Mouse (Mus musculus) midbrain, embryonic 13.5 days (tissue): ENCODE measurements at regions not wholly inside any gene's neighbourhood (a gene's known extent, or its start where the extent isn't known, plus 50 kb on each side); places are given as distances from the start of the nearest gene placed in this dataset.
"Not testable (repeated sequence)": the region's sequence is repeated elsewhere in the genome, so short reads cannot be mapped to it uniquely, and the experiment has no call there.

ENCODE experiments used
- ATAC-seq: fragments of 200-750 bp; cut with Nextera tagmentation; 2 replicates; pipeline ENCODE4 v1.8.0; 2017; ENCODE audit warnings: mild to moderate bottlenecking, moderate TSS enrichment, moderate library complexity
- H3K27ac ChIP-seq: fragments of 300-500 bp; sonication (generic); 2 replicates; pipeline ENCODE4 v1.5.1; 2015; ENCODE audit warnings: inconsistent platforms, mild to moderate bottlenecking, moderate library complexity
- H3K27me3 ChIP-seq: fragments of 300-500 bp; sonication (generic); 2 replicates; pipeline ENCODE4 v1.6.1; 2015; ENCODE audit warnings: mild to moderate bottlenecking, inconsistent platforms
- H3K36me3 ChIP-seq: fragments of 300-500 bp; sonication (generic); 2 replicates; pipeline ENCODE4 v1.6.1; 2015; ENCODE audit warnings: mild to moderate bottlenecking, inconsistent platforms
- H3K4me1 ChIP-seq: fragments of 300-500 bp; sonication (generic); replicated peaks from 2 replicates; pipeline ENCODE4 v1.6.1; 2015; ENCODE audit warnings: inconsistent platforms
- H3K4me2 ChIP-seq: fragments of 300-500 bp; sonication (generic); replicated peaks from 2 replicates; pipeline ENCODE4 v1.6.1; 2015; ENCODE audit warnings: moderate library complexity, mild to moderate bottlenecking, inconsistent platforms
- H3K4me3 ChIP-seq: fragments of 300-500 bp; sonication (generic); replicated peaks from 2 replicates; pipeline ENCODE4 v1.5.1; 2015; ENCODE audit warnings: mild to moderate bottlenecking, inconsistent platforms
- H3K9ac ChIP-seq: fragments of 300-500 bp; sonication (generic); replicated peaks from 2 replicates; pipeline ENCODE4 v1.6.1; 2015; ENCODE audit warnings: mild to moderate bottlenecking, inconsistent platforms
- H3K9me3 ChIP-seq: fragments of 300-500 bp; sonication (generic); 2 replicates; pipeline ENCODE4 v1.6.1; 2016; ENCODE audit warnings: mild to moderate bottlenecking, inconsistent platforms
- WGBS: fragments of 180-500 bp; shearing (Covaris S2); methylation state at CpG from one replicate; pipeline ENCODE4 v1.1.7; 2015; 5-methylcytosine and 5-hydroxymethylcytosine counted together

GRCm38 (mm10) chr13:75399846-75400245, 306.7 kb upstream of the Ell2 start:
- 90% methylated on average over 3 of the region's 3 CpGs for WGBS
- not testable (repeated sequence) for H3K4me3 ChIP-seq, ATAC-seq, H3K27me3 ChIP-seq, H3K4me1 ChIP-seq, H3K9ac ChIP-seq, H3K9me3 ChIP-seq, H3K36me3 ChIP-seq, H3K27ac ChIP-seq, H3K4me2 ChIP-seq

- Histone ChIP-seq H3K4me1 (no peaks in the 10 kb centered on the region), H3K27ac (no peak overlapping the region), H3K4me2 (no peak overlapping the region), H3K9me3 (no peaks in the 10 kb centered on the region), H3K36me3 (no peaks in the 10 kb centered on the region), H3K27me3 (no peaks in the 10 kb centered on the region), H3K4me3 (no peak overlapping the region), H3K9ac (no peak overlapping the region)
- ATAC-seq, result no peak
- 81% methylated on average over 2 of the region's 2 CpGs for WGBS
These were observed 285.8 kb upstream of the Ell2 start for GRCm38 (mm10) chr13:75420726-75421125.

GRCm38 (mm10) chr13:75426971-75427370, 279.6 kb upstream of the Ell2 start:
- Histone ChIP-seq H3K4me2 (no peak overlapping the region), H3K4me1 (no peaks in the 10 kb centered on the region), H3K27me3 (no peaks in the 10 kb centered on the region), H3K36me3 (no peaks in the 10 kb centered on the region), H3K4me3 (no peak overlapping the region), H3K27ac (no peak overlapping the region), H3K9me3 (no peaks in the 10 kb centered on the region), H3K9ac (no peak overlapping the region)
- ATAC-seq, result no peak
- WGBS, result 17% methylated on average over 3 of the region's 3 CpGs

GRCm38 (mm10) chr13:75439170-75439569, 267.4 kb upstream of the Ell2 start:
- Histone ChIP-seq H3K9me3 (no peaks in the 10 kb centered on the region), H3K4me3 (no peak overlapping the region), H3K9ac (no peak overlapping the region), H3K36me3 (no peaks in the 10 kb centered on the region), H3K27ac (no peak overlapping the region), H3K4me2 (no peak overlapping the region), H3K27me3 (no peaks in the 10 kb centered on the region), H3K4me1 (no peaks in the 10 kb centered on the region)
- no peak for ATAC-seq
- WGBS, result 84% methylated on average over 2 of the region's 2 CpGs

- Histone ChIP-seq H3K4me2 (no peak overlapping the region), H3K27me3 (no peaks in the 10 kb centered on the region), H3K9me3 (no peaks in the 10 kb centered on the region), H3K36me3 (no peaks in the 10 kb centered on the region), H3K9ac (no peak overlapping the region), H3K27ac (no peak overlapping the region), H3K4me1 (no peaks in the 10 kb centered on the region), H3K4me3 (no peak overlapping the region)
- ATAC-seq, result no peak
- WGBS, result 96% methylated on average over 6 of the region's 6 CpGs
These were observed 266.5 kb upstream of the Ell2 start for GRCm38 (mm10) chr13:75440051-75440450.

GRCm38 (mm10) chr13:75460335-75460878, 246.2 kb upstream of the Ell2 start:
- Histone ChIP-seq H3K27ac (no peak overlapping the region), H3K4me2 (no peak overlapping the region), H3K9me3 (no peaks in the 10 kb centered on the region), H3K36me3 (no peaks in the 10 kb centered on the region), H3K4me3 (no peak overlapping the region), H3K9ac (no peak overlapping the region), H3K4me1 (no peaks in the 10 kb centered on the region), H3K27me3 (no peaks in the 10 kb centered on the region)
- ATAC-seq, result no peak
- 59% methylated on average over 1 of the region's 1 CpGs for WGBS

GRCm38 (mm10) chr13:75461273-75461672, 245.3 kb upstream of the Ell2 start:
- H3K27me3 ChIP-seq, result no peaks in the 10 kb centered on the region
- H3K9me3 ChIP-seq, result no peaks in the 10 kb centered on the region
- ATAC-seq, result no peak
- no peak overlapping the region for H3K27ac ChIP-seq
- H3K9ac ChIP-seq, result no peak overlapping the region
- H3K4me1 ChIP-seq, result no peaks in the 10 kb centered on the region
- H3K4me3 ChIP-seq, result no peak overlapping the region
- no peak overlapping the region for H3K4me2 ChIP-seq
- H3K36me3 ChIP-seq, result no peaks in the 10 kb centered on the region
- 75% methylated on average over 2 of the region's 2 CpGs for WGBS

GRCm38 (mm10) chr13:75467225-75467624, 239.3 kb upstream of the Ell2 start:
- Histone ChIP-seq H3K9ac (no peak overlapping the region), H3K4me2 (no peak overlapping the region), H3K36me3 (no peaks in the 10 kb centered on the region), H3K27me3 (no peaks in the 10 kb centered on the region), H3K9me3 (no peaks in the 10 kb centered on the region), H3K4me3 (no peak overlapping the region), H3K4me1 (no peaks in the 10 kb centered on the region), H3K27ac (no peak overlapping the region)
- WGBS, result 93% methylated on average over 2 of the region's 2 CpGs
- ATAC-seq, result no peak

- H3K4me3 ChIP-seq, result no peak overlapping the region
- ATAC-seq, result no peak
- no peaks in the 10 kb centered on the region for H3K36me3 ChIP-seq
- H3K27ac ChIP-seq, result no peak overlapping the region
- no peak overlapping the region for H3K4me2 ChIP-seq
- H3K9me3 ChIP-seq, result no peaks in the 10 kb centered on the region
- WGBS, result 100% methylated on average over 1 of the region's 1 CpGs
- no peaks in the 10 kb centered on the region for H3K4me1 ChIP-seq
- no peak overlapping the region for H3K9ac ChIP-seq
- H3K27me3 ChIP-seq, result no peaks in the 10 kb centered on the region
These were observed 230.5 kb upstream of the Ell2 start for GRCm38 (mm10) chr13:75475828-75476597.

GRCm38 (mm10) chr13:75483157-75483915, 223.2 kb upstream of the Ell2 start:
- 86% methylated on average over 7 of the region's 7 CpGs for WGBS
- H3K4me1 ChIP-seq, H3K9ac ChIP-seq, H3K27me3 ChIP-seq, H3K36me3 ChIP-seq, H3K27ac ChIP-seq, ATAC-seq, H3K4me2 ChIP-seq, H3K4me3 ChIP-seq, H3K9me3 ChIP-seq: not testable (repeated sequence)

GRCm38 (mm10) chr13:75484252-75484651, 222.3 kb upstream of the Ell2 start:
- not testable (repeated sequence) for H3K27me3 ChIP-seq, H3K9me3 ChIP-seq, H3K4me1 ChIP-seq, H3K36me3 ChIP-seq, H3K9ac ChIP-seq, H3K27ac ChIP-seq, H3K4me2 ChIP-seq, H3K4me3 ChIP-seq, ATAC-seq
- WGBS, result 77% methylated on average over 2 of the region's 2 CpGs

- Histone ChIP-seq H3K36me3 (no peaks in the 10 kb centered on the region), H3K4me3 (no peak overlapping the region), H3K9me3 (no peaks in the 10 kb centered on the region), H3K27me3 (no peaks in the 10 kb centered on the region), H3K9ac (no peak overlapping the region), H3K4me1 (no peaks in the 10 kb centered on the region), H3K4me2 (no peak overlapping the region), H3K27ac (no peak overlapping the region)
- 75% methylated on average over 3 of the region's 3 CpGs for WGBS
- no peak for ATAC-seq
These were observed 205.0 kb upstream of the Ell2 start for GRCm38 (mm10) chr13:75501530-75501929.
